In the genomic region with DNA sequence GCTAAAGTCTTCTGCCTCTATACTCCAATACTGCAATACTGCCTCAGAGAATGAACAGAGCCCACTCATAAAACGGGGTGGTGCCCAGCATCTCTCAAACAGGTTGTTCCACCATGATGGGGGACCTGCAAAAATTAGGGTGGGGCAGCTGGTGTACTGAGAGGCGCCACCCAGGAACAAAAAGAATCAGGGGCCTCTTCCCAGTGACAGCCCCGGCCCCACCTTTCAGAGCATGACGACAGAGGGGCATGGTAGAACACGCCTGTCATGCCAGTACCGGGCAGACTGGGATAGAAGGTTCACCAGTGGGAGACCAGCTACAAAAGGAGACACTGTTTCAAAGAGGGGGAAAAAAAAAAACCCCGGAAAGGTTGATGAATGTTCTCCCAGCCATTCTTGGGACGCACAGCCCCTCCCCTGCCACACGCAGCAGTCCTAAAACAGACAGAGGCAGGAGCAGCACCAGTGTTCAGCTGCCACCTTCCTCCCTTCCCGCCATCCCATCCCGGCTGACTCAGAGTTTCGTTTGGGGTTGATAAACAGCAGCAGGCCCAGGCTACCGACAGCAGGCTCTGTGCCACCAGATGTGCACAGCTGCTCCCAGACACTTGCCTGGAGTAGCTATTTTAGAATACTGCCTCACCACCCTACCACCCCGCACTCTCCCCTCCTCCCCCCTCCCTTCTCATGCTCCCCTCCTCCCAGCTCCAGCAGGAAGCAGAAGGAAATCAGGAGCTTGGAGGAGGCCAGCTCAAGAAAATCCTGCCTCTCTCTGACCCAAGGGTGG, we compare ENCODE assay signal across 10 mouse cellular contexts. TPM values are rescaled to one million over a fixed set of nuclear protein-coding genes. Genes with fewer than 3 reads are reported as not detected.
DNase-seq lines count a peak whose midpoint lies in the region; ATAC-seq lines count a peak whose summit lies in the region.
"Had no signal": no experiment of that assay in that cellular context is flagged by ENCODE, and none has a peak within 500 bp of the region (broad histone marks: within the 10 kb centered on the region; RNA-seq: fewer than 3 reads in every experiment).

No protein-coding gene starts in this region.

- H3K27me3 ChIP-seq in forebrain, embryonic 14.5 days (replicated peaks; ENCODE audit: control insufficient read depth, insufficient read depth, low read length) = no peaks in the 10 kb centered on the region
- no peaks in the 10 kb centered on the region for H3K27me3 ChIP-seq in forebrain, embryonic 15.5 days
- no peaks in the 10 kb centered on the region for H3K27me3 ChIP-seq in neural tube, embryonic 15.5 days (replicated peaks)

- peak; percentile 32 for DNase-seq in forebrain, embryonic 14.5 days (ENCODE audit: low spot score)
- peak; percentile 56 for DNase-seq in adipocyte (ENCODE audit: low spot score)
- peak; percentile 89 to 90 for DNase-seq in heart, adult 9 months (ENCODE audit: low spot score in 2 of 2)
- peak; percentile 89 for DNase-seq in kidney, postnatal 10 days
- no peak for DNase-seq in thymus, adult 18-20 months

- H3K4me3 ChIP-seq in forebrain, embryonic 14.5 days (ENCODE audit: low read depth, low read length) = no peak overlapping the region
- H3K4me3 ChIP-seq in forebrain, embryonic 15.5 days = no peak overlapping the region
- H3K4me3 ChIP-seq in neural tube, embryonic 15.5 days (replicated peaks) = no peak overlapping the region

- no peaks in the 10 kb centered on the region for H3K4me1 ChIP-seq in forebrain, embryonic 14.5 days (ENCODE audit: control insufficient read depth, insufficient read depth, low read length)
- peaks cover 5% of the 10 kb centered on the region for H3K4me1 ChIP-seq in forebrain, embryonic 15.5 days
- peaks cover 41% of the 10 kb centered on the region for H3K4me1 ChIP-seq in neural tube, embryonic 15.5 days

- no peak overlapping the region for H3K9ac ChIP-seq in forebrain, embryonic 14.5 days (ENCODE audit: low read length)
- no peak overlapping the region for H3K9ac ChIP-seq in forebrain, embryonic 15.5 days (replicated peaks)
- no peak overlapping the region for H3K9ac ChIP-seq in neural tube, embryonic 15.5 days (replicated peaks)

- ATAC-seq in forebrain, embryonic 14.5 days = no peak
- ATAC-seq in forebrain, embryonic 15.5 days (replicated peaks) = no peak
- ATAC-seq in neural tube, embryonic 15.5 days (ENCODE audit: low FRiP score) = no peak
- ATAC-seq in megakaryocyte-erythroid progenitor cell, adult 5-6 weeks (replicated peaks; ENCODE audit: low FRiP score, low TSS enrichment, poor library complexity, severe bottlenecking) = no peak

- WGBS in forebrain, embryonic 14.5 days = 71% methylated on average over 14 of the region's 14 CpGs
- WGBS in forebrain, embryonic 15.5 days = 64% methylated on average over 14 of the region's 14 CpGs
- WGBS in neural tube, embryonic 15.5 days = 34% methylated on average over 14 of the region's 14 CpGs

- peaks cover 25% of the 10 kb centered on the region for H3K36me3 ChIP-seq in forebrain, embryonic 14.5 days (ENCODE audit: control insufficient read depth, insufficient read depth, low read length)
- peaks cover 25% of the 10 kb centered on the region; the same call in 1 of the 2 replicates for H3K36me3 ChIP-seq in forebrain, embryonic 15.5 days
- H3K36me3 ChIP-seq in neural tube, embryonic 15.5 days = peaks cover 29% of the 10 kb centered on the region
- H3K36me3 ChIP-seq: G1E had no signal

- no peak overlapping the region for H3K4me2 ChIP-seq in forebrain, embryonic 14.5 days (ENCODE audit: low read length)
- no peak overlapping the region for H3K4me2 ChIP-seq in forebrain, embryonic 15.5 days (replicated peaks)
- no peak overlapping the region for H3K4me2 ChIP-seq in neural tube, embryonic 15.5 days

- H3K9me3 ChIP-seq in forebrain, embryonic 14.5 days (replicated peaks; ENCODE audit: control insufficient read depth, low read length) = no peaks in the 10 kb centered on the region
- H3K9me3 ChIP-seq in forebrain, embryonic 15.5 days = no peaks in the 10 kb centered on the region
- H3K9me3 ChIP-seq in neural tube, embryonic 15.5 days (replicated peaks) = no peaks in the 10 kb centered on the region
- H3K9me3 ChIP-seq: G1E had no signal

- no peak overlapping the region for H3K27ac ChIP-seq in forebrain, embryonic 14.5 days (ENCODE audit: low read depth, low read length)
- no peak overlapping the region for H3K27ac ChIP-seq in forebrain, embryonic 15.5 days (replicated peaks)
- 0 out of 2 replicates have a peak overlapping the region, but pooled peaks have one; percentile 23 for H3K27ac ChIP-seq in neural tube, embryonic 15.5 days (replicated peaks)

RNA-seq across cellular contexts. Expression of gene Jup, which starts 9.8 kb away (rescaled TPM):
- 33.3 and 50.8 TPM in 2 replicates for polyA plus RNA-seq in forebrain, embryonic 14.5 days (2014; fragmentation: Nextera tagmentation; extraction: Ambion mirVana)
- polyA plus RNA-seq in forebrain, embryonic 15.5 days (2015; fragmentation: Nextera tagmentation; extraction: Ambion mirVana) = 51.4 and 55.4 TPM in 2 replicates
- polyA plus RNA-seq in neural tube, embryonic 15.5 days (2015; fragmentation: Nextera tagmentation; extraction: Ambion mirVana) = 58.2 and 74.6 TPM in 2 replicates
- total RNA-seq in megakaryocyte-erythroid progenitor cell, adult 5-6 weeks (2014; fragmentation: Nextera tagmentation) = 0.40 and 0.81 TPM in 2 replicates
- total RNA-seq in megakaryocyte-erythroid progenitor cell, adult 5-6 weeks (2017) = 0.52 and 0.80 TPM in 2 replicates
- polyA plus RNA-seq: G1E had no signal

RNA-seq across cellular contexts. Expression of gene P3h4, which starts 26.9 kb away (rescaled TPM):
- 14.5 and 16.3 TPM in 2 replicates for polyA plus RNA-seq in forebrain, embryonic 14.5 days (2014; fragmentation: Nextera tagmentation; extraction: Ambion mirVana)
- polyA plus RNA-seq in forebrain, embryonic 15.5 days (2015; fragmentation: Nextera tagmentation; extraction: Ambion mirVana) = 13.5 and 14.4 TPM in 2 replicates
- 24.3 and 24.4 TPM in 2 replicates for polyA plus RNA-seq in neural tube, embryonic 15.5 days (2015; fragmentation: Nextera tagmentation; extraction: Ambion mirVana)
- total RNA-seq in megakaryocyte-erythroid progenitor cell, adult 5-6 weeks (2014; fragmentation: Nextera tagmentation) = 1.0 TPM in 1 of 2 replicates, not detected in the other
- 0.08 and 0.33 TPM in 2 replicates for total RNA-seq in megakaryocyte-erythroid progenitor cell, adult 5-6 weeks (2017)
- total RNA-seq: G1E had no signal
- polyA plus RNA-seq: G1E had no signal

RNA-seq across cellular contexts. Expression of gene Fkbp10, which starts 27.7 kb away (rescaled TPM):
- 16.1 and 20.8 TPM in 2 replicates for polyA plus RNA-seq in forebrain, embryonic 14.5 days (2014; fragmentation: Nextera tagmentation; extraction: Ambion mirVana)
- 16.9 and 17.3 TPM in 2 replicates for polyA plus RNA-seq in forebrain, embryonic 15.5 days (2015; fragmentation: Nextera tagmentation; extraction: Ambion mirVana)
- 29.8 and 38.9 TPM in 2 replicates for polyA plus RNA-seq in neural tube, embryonic 15.5 days (2015; fragmentation: Nextera tagmentation; extraction: Ambion mirVana)
- total RNA-seq in megakaryocyte-erythroid progenitor cell, adult 5-6 weeks (2014; fragmentation: Nextera tagmentation) = not detected in 2 replicates
- 0.53 TPM in 1 of 2 replicates, not detected in the other for total RNA-seq in megakaryocyte-erythroid progenitor cell, adult 5-6 weeks (2017)
- polyA plus RNA-seq: G1E had no signal

RNA-seq across cellular contexts. Expression of gene Hap1, which starts 31.9 kb away (rescaled TPM):
- 55.1 and 81.9 TPM in 2 replicates for polyA plus RNA-seq in forebrain, embryonic 14.5 days (2014; fragmentation: Nextera tagmentation; extraction: Ambion mirVana)
- 94.7 and 128 TPM in 2 replicates for polyA plus RNA-seq in forebrain, embryonic 15.5 days (2015; fragmentation: Nextera tagmentation; extraction: Ambion mirVana)
- 233 and 264 TPM in 2 replicates for polyA plus RNA-seq in neural tube, embryonic 15.5 days (2015; fragmentation: Nextera tagmentation; extraction: Ambion mirVana)
- not detected in 2 replicates for total RNA-seq in megakaryocyte-erythroid progenitor cell, adult 5-6 weeks (2014; fragmentation: Nextera tagmentation)
- not detected in 2 replicates for total RNA-seq in megakaryocyte-erythroid progenitor cell, adult 5-6 weeks (2017)
- polyA plus RNA-seq: G1E had no signal

RNA-seq across cellular contexts. Expression of gene Gast, which starts 53.6 kb away (rescaled TPM):
- 0.43 and 0.93 TPM in 2 replicates for polyA plus RNA-seq in forebrain, embryonic 14.5 days (2014; fragmentation: Nextera tagmentation; extraction: Ambion mirVana)
- 0.57 and 0.78 TPM in 2 replicates for polyA plus RNA-seq in forebrain, embryonic 15.5 days (2015; fragmentation: Nextera tagmentation; extraction: Ambion mirVana)
- polyA plus RNA-seq in neural tube, embryonic 15.5 days (2015; fragmentation: Nextera tagmentation; extraction: Ambion mirVana) = 0.75 TPM in 1 of 2 replicates, not detected in the other
- total RNA-seq in megakaryocyte-erythroid progenitor cell, adult 5-6 weeks (2014; fragmentation: Nextera tagmentation) = not detected in 2 replicates
- not detected in 2 replicates for total RNA-seq in megakaryocyte-erythroid progenitor cell, adult 5-6 weeks (2017)
- total RNA-seq: G1E; gastrocnemius, adult 8-10 months had no signal
- polyA plus RNA-seq: G1E had no signal

Comparison
In these comparisons a context has a peak if more than half of its experiments do, and no peak if none do; other contexts are left out.
1. DNase-seq: peak in forebrain, embryonic 14.5 days (single experiment), adipocyte (single experiment), heart, adult 9 months (2 of 2) and kidney, postnatal 10 days (single experiment); none in thymus, adult 18-20 months (0 of 2).